Mouse (Mus musculus): ENCODE measurements around the gene Amfr.
A peak's percentile ranks its signal among the peaks of the same experiment; 100 is the strongest.

DNA sequence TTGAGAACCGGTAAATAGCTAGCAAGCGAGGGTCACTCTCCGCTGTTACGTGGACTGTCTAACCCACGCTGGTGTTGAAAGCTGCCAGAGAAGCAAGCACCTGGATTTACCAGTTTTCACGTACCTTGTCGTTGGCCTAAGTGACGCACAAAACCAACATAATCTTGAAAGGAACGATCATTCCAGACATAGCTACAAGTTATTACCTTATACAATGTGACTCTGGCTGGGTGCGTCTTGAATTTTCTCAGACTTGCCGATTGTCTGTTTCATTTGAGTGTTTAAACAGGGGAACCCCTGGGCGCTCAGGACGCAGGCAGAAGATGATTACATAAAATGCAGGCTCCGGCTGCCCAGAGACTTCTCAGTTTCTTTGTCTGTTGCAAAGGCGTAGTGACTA, 25.2 kb upstream of the Amfr start:
- TF ChIP-seq HCFC1 (IDR thresholded peaks at IDR 0.05; ENCODE audit: low read depth, low read length) (0 out of 2 replicates have a peak, but pooled peaks have one; percentile 3), POLR2A (IDR thresholded peaks at IDR 0.05; ENCODE audit: control insufficient read depth in 1 of 2, insufficient read depth in 1 of 2, low read depth in 1 of 2, low read length in 2 of 2, poor library complexity in 1 of 2) (no peak), CTCF (IDR thresholded peaks at IDR 0.05 in 2 of 3, conservative IDR thresholded peaks at IDR 0.05 in 1 of 3; ENCODE audit: control insufficient read depth in 1 of 3, insufficient read depth in 1 of 3, low read depth in 2 of 3, low read length in 3 of 3, poor library complexity in 1 of 3, severe bottlenecking in 1 of 3) (no peak), CHD1 (IDR thresholded peaks at IDR 0.05; ENCODE audit: low read depth, low read length) (no peak), USF1 (IDR thresholded peaks at IDR 0.05; ENCODE audit: low read depth, low read length) (no peak), NRF1 (IDR thresholded peaks at IDR 0.05; ENCODE audit: insufficient read depth, low read depth, low read length, poor library complexity, severe bottlenecking) (no peak), GATA1 (IDR thresholded peaks at IDR 0.05; ENCODE audit: low read depth, low read length) (no peak)

Data from MEL (cell line).